Mouse (Mus musculus) CH12.LX (cell line): Measurements from ENCODE around the gene Gnb2.

Experiments
- CTCF ChIP-seq, 2 experiments: IDR thresholded peaks in 1 of 2; conservative IDR thresholded peaks in 1 of 2; 2 replicates each; pipeline ENCODE4 v1.5.1; 2011 to 2012; ENCODE audit warnings: low read depth in 2 of 2, low read length in 2 of 2, improper control_type of control experiment in 1 of 2, inconsistent platforms in 1 of 2, mild to moderate bottlenecking in 1 of 2, moderate library complexity in 1 of 2
- HCFC1 ChIP-seq: IDR thresholded peaks from 2 replicates; pipeline ENCODE4 v1.6.1; 2012; ENCODE audit warnings: low read depth, mild to moderate bottlenecking, inconsistent platforms, low read length, improper control_type of control experiment
- MYC ChIP-seq: IDR thresholded peaks from 2 replicates; pipeline ENCODE4 v1.6.1; 2011; ENCODE audit warnings: low read depth, mild to moderate bottlenecking, improper control_type of control experiment, low read length
- NELFE ChIP-seq: IDR thresholded peaks from 2 replicates; pipeline ENCODE4 v1.6.1; 2011; ENCODE audit warnings: low read depth, low read length, improper control_type of control experiment
- POLR2A ChIP-seq: IDR thresholded peaks from 2 replicates; pipeline ENCODE4 v1.6.1; 2011; ENCODE audit warnings: low read depth, mild to moderate bottlenecking, improper control_type of control experiment, low read length
- USF2 ChIP-seq: conservative IDR thresholded peaks from 2 replicates; pipeline ENCODE4 v1.6.1; 2011; ENCODE audit warnings: low read depth, low read length, improper control_type of control experiment

DNA sequence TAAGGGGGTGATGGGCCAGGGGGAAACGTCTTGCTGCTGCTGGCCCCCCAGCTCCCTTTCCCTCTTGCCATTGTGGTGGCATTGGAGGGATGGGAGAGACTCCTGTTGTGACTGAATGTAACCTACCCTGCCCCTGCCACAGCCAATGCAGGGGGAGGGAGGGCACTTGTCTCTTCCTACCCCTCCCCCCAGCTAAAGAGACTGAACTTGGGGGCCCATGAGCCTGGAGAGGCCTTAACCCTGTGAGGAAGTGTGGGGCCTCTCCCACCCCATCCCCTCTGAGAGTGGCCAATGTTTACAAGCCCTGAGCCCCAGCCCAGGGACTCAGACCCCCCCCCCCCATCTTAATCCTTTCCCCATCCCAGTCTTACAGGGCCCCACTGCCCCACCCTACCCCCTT is 5.9 kb downstream of the Gnb2 start:
- TF ChIP-seq MYC (no peak), POLR2A (no peak), HCFC1 (no peak), USF2 (no peak), NELFE (no peak), CTCF (conservative IDR thresholded peaks at IDR 0.05 in 1 of 2, IDR thresholded peaks at IDR 0.05 in 1 of 2; ENCODE audit: low read depth in 2 of 2, low read length in 2 of 2) (no peak)
